Comparison of ENCODE assay signal across 8 mouse cellular contexts in genomic region chr1:38307821-38308704, GRCm38 (mm10).
DNase-seq lines count a peak whose midpoint lies in the region; ATAC-seq lines count a peak whose summit lies in the region.

No protein-coding gene starts in this region.

- no peaks in the 10 kb centered on the region for H3K36me3 ChIP-seq in neural tube, embryonic 14.5 days (ENCODE audit: control insufficient read depth, insufficient read depth, low read length)

- ATAC-seq in neural tube, embryonic 14.5 days (ENCODE audit: low read depth) = peak; percentile 84
- ATAC-seq in megakaryocyte-erythroid progenitor cell, adult 5-6 weeks (replicated peaks; ENCODE audit: low FRiP score, low TSS enrichment, poor library complexity, severe bottlenecking) = no peak
- no peak for ATAC-seq in megakaryocyte progenitor cell, adult 5-6 weeks (replicated peaks; ENCODE audit: poor library complexity)

- H3K4me1 ChIP-seq in neural tube, embryonic 14.5 days (ENCODE audit: control insufficient read depth, insufficient read depth, low read length) = peaks cover 15% of the 10 kb centered on the region

- peak overlapping the region; percentile 72 for H3K27ac ChIP-seq in neural tube, embryonic 14.5 days (ENCODE audit: low read depth, low read length)

- no peaks in the 10 kb centered on the region for H3K27me3 ChIP-seq in neural tube, embryonic 14.5 days (ENCODE audit: control insufficient read depth, insufficient read depth, low read length)

- 46% methylated on average over 7 of the region's 7 CpGs for WGBS in neural tube, embryonic 14.5 days

- peak; percentile 71 for DNase-seq in urinary bladder, postnatal 14 days (ENCODE audit: low spot score)
- DNase-seq in urinary bladder, postnatal 10 days (ENCODE audit: low spot score) = no peak
- DNase-seq in cerebellum, postnatal 36 days = peak; percentile 49 to 51
- DNase-seq in heart, adult 9 months (ENCODE audit: low spot score in 2 of 2) = peak; percentile 44 to 63
- peak; percentile 54 for DNase-seq in kidney, postnatal 14 days

- H3K4me3 ChIP-seq in neural tube, embryonic 14.5 days (ENCODE audit: low read depth, low read length) = no peak overlapping the region

- H3K9me3 ChIP-seq in neural tube, embryonic 14.5 days (ENCODE audit: control insufficient read depth, low read length) = no peaks in the 10 kb centered on the region

- no peak overlapping the region for H3K9ac ChIP-seq in neural tube, embryonic 14.5 days (replicated peaks; ENCODE audit: low read depth, low read length)

- no peak overlapping the region for H3K4me2 ChIP-seq in neural tube, embryonic 14.5 days (ENCODE audit: low read depth, low read length)
